Mouse (Mus musculus) heart, embryonic 14.5 days (tissue): Measurements from ENCODE around the gene Gpr84. TPM values are rescaled to one million over a fixed set of nuclear protein-coding genes. Genes with fewer than 3 reads are reported as not detected.
"Not testable (repeated sequence)": the region's sequence is repeated elsewhere in the genome, so short reads cannot be mapped to it uniquely, and the experiment has no call there.

Experiments
- ATAC-seq: fragments of 200-750 bp; cut with Nextera tagmentation; 2 replicates; pipeline ENCODE4 v1.8.0; 2017; ENCODE audit warnings: low read depth, moderate TSS enrichment; ENCODE audit not compliant: insufficient number of reproducible peaks, insufficient read depth, low FRiP score
- H3K27ac ChIP-seq, 2 experiments: fragments of 200-500 bp in 1 of 2; fragments of 300-500 bp in 1 of 2; sonication (generic) in 1 of 2; replicated peaks in 1 of 2; 2 replicates each; pipeline ENCODE4 v1.5.1; 2012 to 2014; ENCODE audit warnings: low read depth in 2 of 2, low read length in 2 of 2, control low read depth in 1 of 2, mild to moderate bottlenecking in 1 of 2, mixed read lengths in 1 of 2; ENCODE audit not compliant: control insufficient read depth in 1 of 2, insufficient read depth in 1 of 2
- H3K27me3 ChIP-seq: fragments of 300-500 bp; sonication (generic); 2 replicates; pipeline ENCODE4 v1.6.1; 2014; ENCODE audit warnings: mild to moderate bottlenecking, low read length, control low read depth; ENCODE audit not compliant: control insufficient read depth, insufficient read depth
- H3K36me3 ChIP-seq: fragments of 300-500 bp; sonication (generic); 2 replicates; pipeline ENCODE4 v1.6.1; 2014; ENCODE audit warnings: mild to moderate bottlenecking, control low read depth, low read length, mixed read lengths; ENCODE audit not compliant: control insufficient read depth, insufficient read depth
- H3K4me1 ChIP-seq, 2 experiments: fragments of 200-500 bp in 1 of 2; fragments of 300-500 bp in 1 of 2; sonication (generic) in 1 of 2; 2 replicates each; pipeline ENCODE4 v1.6.1; 2012 to 2014; ENCODE audit warnings: low read length in 2 of 2, control low read depth in 1 of 2, mixed read lengths in 1 of 2; ENCODE audit not compliant: control insufficient read depth in 2 of 2, insufficient read depth in 2 of 2
- H3K4me2 ChIP-seq: fragments of 300-500 bp; sonication (generic); 2 replicates; pipeline ENCODE4 v1.6.1; 2014; ENCODE audit warnings: mild to moderate bottlenecking, low read length
- H3K4me3 ChIP-seq, 2 experiments: fragments of 200-500 bp in 1 of 2; fragments of 300-500 bp in 1 of 2; sonication (generic) in 1 of 2; 2 replicates each; pipeline ENCODE4 v1.5.1; 2012 to 2014; ENCODE audit warnings: low read length in 2 of 2, mild to moderate bottlenecking in 2 of 2, control low read depth in 1 of 2, low read depth in 1 of 2, moderate library complexity in 1 of 2; ENCODE audit not compliant: control insufficient read depth in 1 of 2, insufficient read depth in 1 of 2
- H3K9ac ChIP-seq: fragments of 300-500 bp; sonication (generic); 2 replicates; pipeline ENCODE4 v1.6.1; 2014; ENCODE audit warnings: mild to moderate bottlenecking, low read length
- H3K9me3 ChIP-seq: fragments of 300-500 bp; sonication (generic); 2 replicates; pipeline ENCODE4 v1.6.1; 2016; ENCODE audit warnings: low read length, control low read depth; ENCODE audit not compliant: control insufficient read depth
- WGBS: fragments of 180-500 bp; shearing (Covaris S2); extraction: QIAGEN DNeasy Blood & Tissue Kit; methylation state at CpG from one replicate; pipeline ENCODE4 v1.1.7; 2014; 5-methylcytosine and 5-hydroxymethylcytosine counted together
- polyA plus RNA-seq: library from polyadenylated mRNA; unstranded; fragments of >200 nt; fragmentation: Nextera tagmentation; extraction: Ambion mirVana; gene quantifications from 2 replicates; pipeline ENCODE4 v1.2.1, GENCODE M21; 2014

Gpr84 gene
- polyA plus RNA-seq, 1 experiment from 2014 or later: 0.11 TPM

GRCm38 (mm10) chr15:103284066-103284465 lies 26.3 kb downstream of the Gpr84 start:
- Histone ChIP-seq H3K9me3 (no peaks in the 10 kb centered on the region), H3K36me3 (peaks cover 6% of the 10 kb centered on the region), H3K9ac (no peak overlapping the region), H3K4me1 (peaks cover 7 to 23% of the 10 kb centered on the region in 2 experiments), H3K4me2 (no peak overlapping the region), H3K27me3 (no peaks in the 10 kb centered on the region), H3K4me3 (no peak overlapping the region), H3K27ac (no peak overlapping the region; a peak in 1 of 4 replicates)
- no peak for ATAC-seq
- 74% methylated on average over 3 of the region's 3 CpGs for WGBS

GRCm38 (mm10) chr15:103281465-103282205 lies 28.8 kb downstream of the Gpr84 start:
- no peak for ATAC-seq
- H3K9me3 ChIP-seq: no peaks in the 10 kb centered on the region
- H3K27ac ChIP-seq: no peak overlapping the region
- H3K36me3 ChIP-seq: peaks cover 17% of the 10 kb centered on the region; the same call in 1 of the 2 replicates
- H3K4me1 ChIP-seq: peaks cover 7 to 23% of the 10 kb centered on the region in 2 experiments
- no peak overlapping the region for H3K4me3 ChIP-seq
- 89% methylated on average over 3 of the region's 3 CpGs for WGBS
- no peak overlapping the region for H3K9ac ChIP-seq
- H3K4me2 ChIP-seq: no peak overlapping the region
- no peaks in the 10 kb centered on the region for H3K27me3 ChIP-seq

GRCm38 (mm10) chr15:103280817-103281464 lies 29.5 kb downstream of the Gpr84 start:
- H3K4me3 ChIP-seq: no peak overlapping the region
- 61% methylated on average over 3 of the region's 3 CpGs for WGBS
- peaks cover 17% of the 10 kb centered on the region; the same call in 1 of the 2 replicates for H3K36me3 ChIP-seq
- H3K4me1 ChIP-seq: peaks cover 5 to 18% of the 10 kb centered on the region in 2 experiments
- H3K4me2 ChIP-seq: no peak overlapping the region
- no peak overlapping the region for H3K9ac ChIP-seq
- no peak overlapping the region for H3K27ac ChIP-seq
- no peaks in the 10 kb centered on the region for H3K9me3 ChIP-seq
- ATAC-seq: no peak
- H3K27me3 ChIP-seq: no peaks in the 10 kb centered on the region

GRCm38 (mm10) chr15:103279750-103280149 lies 30.7 kb downstream of the Gpr84 start:
- H3K27ac ChIP-seq: no peak overlapping the region
- H3K27me3 ChIP-seq: no peaks in the 10 kb centered on the region
- peaks cover 2 to 6% of the 10 kb centered on the region in 2 experiments; a peak in 3 of 4 replicates for H3K4me1 ChIP-seq
- H3K4me2 ChIP-seq: no peak overlapping the region
- no peak overlapping the region for H3K9ac ChIP-seq
- ATAC-seq: no peak
- no peak overlapping the region for H3K4me3 ChIP-seq
- peaks cover 17% of the 10 kb centered on the region; the same call in 1 of the 2 replicates for H3K36me3 ChIP-seq
- 65% methylated on average over 3 of the region's 3 CpGs for WGBS
- no peaks in the 10 kb centered on the region for H3K9me3 ChIP-seq

- ATAC-seq: no peak
- Histone ChIP-seq H3K9ac (no peak overlapping the region), H3K27ac (no peak overlapping the region), H3K9me3 (no peaks in the 10 kb centered on the region), H3K4me3 (no peak overlapping the region), H3K36me3 (peaks cover 17% of the 10 kb centered on the region; the same call in 1 of the 2 replicates), H3K27me3 (no peaks in the 10 kb centered on the region), H3K4me1 (peaks cover 0 to 15% of the 10 kb centered on the region in 2 experiments; a peak in 3 of 4 replicates), H3K4me2 (no peak overlapping the region)
- 76% methylated on average over 7 of the region's 7 CpGs for WGBS
Measured at GRCm38 (mm10) chr15:103277949-103278348, 32.5 kb downstream of the Gpr84 start.

GRCm38 (mm10) chr15:103275943-103276342 lies 34.5 kb downstream of the Gpr84 start:
- 87% methylated on average over 3 of the region's 3 CpGs for WGBS
- H3K4me3 ChIP-seq, H3K9ac ChIP-seq, H3K27ac ChIP-seq, H3K9me3 ChIP-seq, ATAC-seq, H3K27me3 ChIP-seq, H3K4me2 ChIP-seq: not testable (repeated sequence)
- Histone ChIP-seq H3K36me3 (peaks cover 17% of the 10 kb centered on the region; the same call in 1 of the 2 replicates), H3K4me1 (peaks cover 0 to 15% of the 10 kb centered on the region in 2 experiments; a peak in 3 of 4 replicates)

- peak within 1 kb of the TSS; percentile 79 to 87 for H3K4me3 ChIP-seq
- no peaks in the 10 kb centered on the region for H3K9me3 ChIP-seq
- H3K4me2 ChIP-seq: peak within 1 kb of the TSS; percentile 77
- peak within 1 kb of the TSS; percentile 3 to 68; a peak in 3 of 4 replicates for H3K27ac ChIP-seq
- peak; percentile 97 for ATAC-seq
- H3K9ac ChIP-seq: peak within 1 kb of the TSS; percentile 86
- peaks cover 0 to 15% of the 10 kb centered on the region in 2 experiments; a peak in 3 of 4 replicates for H3K4me1 ChIP-seq
- WGBS: under 1% methylated on average over 38 of the region's 38 CpGs
- H3K36me3 ChIP-seq: 0 out of 2 replicates have a peak, but pooled peaks cover 6% of the 10 kb centered on the region
- no peaks in the 10 kb centered on the region for H3K27me3 ChIP-seq
Measured at GRCm38 (mm10) chr15:103272419-103273279, 37.8 kb downstream of the Gpr84 start, which contains the start of gene Copz1. Gene Copz1, plus strand, starts transcription at chr15:103272714.
